Mouse (Mus musculus): ENCODE measurements around the gene Ccl8. TPM values are rescaled to one million over a fixed set of nuclear protein-coding genes. Genes with fewer than 3 reads are reported as not detected.

Ccl8 gene
- polyA plus RNA-seq (2012): not detected in 2 replicates

GRCm38 (mm10) chr11:82114885-82115284, at the start of gene Ccl8:
Gene Ccl8 (plus strand): TSS chr11:82115185.

GRCm38 (mm10) chr11:82101529-82101928, 13.5 kb upstream of the Ccl8 start, which contains the start of gene Ccl12:
Gene Ccl12 (plus strand): TSS chr11:82101845.

Other genes with a start within 250 kb of the Ccl8 start
- not detected in 2 replicates for gene Asic2, start 146.7 kb upstream of the Ccl8 start, polyA plus RNA-seq (2012)
- gene Ccl2, start 79.6 kb upstream of the Ccl8 start, polyA plus RNA-seq (2012): 3.7 and 6.0 TPM in 2 replicates
- gene Gm17268, start 76.6 kb upstream of the Ccl8 start, polyA plus RNA-seq (2012): not detected in 2 replicates
- not detected in 2 replicates for gene Ccl7, start 69.5 kb upstream of the Ccl8 start, polyA plus RNA-seq (2012)
- not detected in 2 replicates for gene Ccl11, start 57.4 kb upstream of the Ccl8 start, polyA plus RNA-seq (2012)
- not detected in 2 replicates for gene Ccl12, start 13.3 kb upstream of the Ccl8 start, polyA plus RNA-seq (2012)
- not detected in 2 replicates for gene Ccl1, start 190.5 kb downstream of the Ccl8 start, polyA plus RNA-seq (2012)